22 mouse cellular contexts compared by ENCODE assay signal in genomic region chr9:108571401-108571973, GRCm38 (mm10). TPM values are rescaled to one million over a fixed set of nuclear protein-coding genes. Genes with fewer than 3 reads are reported as not detected.
DNase-seq lines count a peak whose midpoint lies in the region; ATAC-seq lines count a peak whose summit lies in the region.
"Had no signal": no experiment of that assay in that cellular context is flagged by ENCODE, and none has a peak within 500 bp of the region (broad histone marks: within the 10 kb centered on the region; RNA-seq: fewer than 3 reads in every experiment).

No protein-coding gene starts in this region.

- H3K9me3 ChIP-seq in liver, embryonic 13.5 days (replicated peaks) = no peaks in the 10 kb centered on the region
- no peaks in the 10 kb centered on the region for H3K9me3 ChIP-seq in neural tube, embryonic 13.5 days
- H3K9me3 ChIP-seq: heart, embryonic 15.5 days; hindbrain, embryonic 12.5 days; intestine, embryonic 15.5 days; limb, embryonic 12.5 days had no signal

- no peak overlapping the region for H3K27ac ChIP-seq in liver, embryonic 13.5 days
- no peak overlapping the region for H3K27ac ChIP-seq in neural tube, embryonic 13.5 days (replicated peaks)
- H3K27ac ChIP-seq: hindbrain, embryonic 12.5 days; kidney, postnatal 0 days had no signal

- peaks cover 46% of the 10 kb centered on the region for H3K4me1 ChIP-seq in liver, embryonic 13.5 days (replicated peaks)
- H3K4me1 ChIP-seq in neural tube, embryonic 13.5 days (replicated peaks) = peaks cover 70% of the 10 kb centered on the region

- peaks cover 53% of the 10 kb centered on the region for H3K36me3 ChIP-seq in liver, embryonic 13.5 days
- H3K36me3 ChIP-seq in neural tube, embryonic 13.5 days = peaks cover 61% of the 10 kb centered on the region

- H3K9ac ChIP-seq in liver, embryonic 13.5 days = no peak overlapping the region
- 0 out of 2 replicates have a peak overlapping the region, but pooled peaks have one; percentile 12 for H3K9ac ChIP-seq in neural tube, embryonic 13.5 days
- H3K9ac ChIP-seq: intestine, embryonic 15.5 days; liver, postnatal 0 days had no signal

- H3K4me3 ChIP-seq in liver, embryonic 13.5 days (replicated peaks) = no peak overlapping the region
- no peak overlapping the region for H3K4me3 ChIP-seq in neural tube, embryonic 13.5 days

- ATAC-seq in liver, embryonic 13.5 days (ENCODE audit: low read depth) = no peak
- ATAC-seq in neural tube, embryonic 13.5 days (ENCODE audit: low read depth) = no peak
- ATAC-seq: forebrain, embryonic 16.5 days; hindbrain, postnatal 0 days; intestine, embryonic 15.5 days; liver, postnatal 0 days had no signal

- WGBS in liver, embryonic 13.5 days (ENCODE audit: insufficient replicate concordance) = 86% methylated on average over 16 of the region's 16 CpGs
- 94% methylated on average over 16 of the region's 16 CpGs for WGBS in neural tube, embryonic 13.5 days

- H3K27me3 ChIP-seq in liver, embryonic 13.5 days = no peaks in the 10 kb centered on the region
- no peaks in the 10 kb centered on the region for H3K27me3 ChIP-seq in neural tube, embryonic 13.5 days
- H3K27me3 ChIP-seq: heart, embryonic 15.5 days; hindbrain, embryonic 12.5 days; intestine, embryonic 15.5 days; limb, embryonic 12.5 days had no signal

- DNase-seq in cerebellum, adult 9-11 months = peak; percentile 38
- DNase-seq in cerebellum, postnatal 36 days = no peak
- no peak for DNase-seq in liver, embryonic 13.5 days
- no peak for DNase-seq in liver
- no peak for DNase-seq in neural tube, embryonic 10.5 days (ENCODE audit: extremely low spot score, low spot score)
- DNase-seq in ovary, postnatal 36 days (ENCODE audit: low spot score) = no peak
- DNase-seq: adrenal gland, postnatal 14 days; cerebellum, adult 11 months; heart, postnatal 36 days; kidney, adult 8-10 months; kidney, postnatal 4 days; liver, postnatal 0 days; lung, postnatal 36 days; right cerebral cortex, postnatal 4 days had no signal

- H3K4me2 ChIP-seq in liver, embryonic 13.5 days = peak overlapping the region; percentile 100
- H3K4me2 ChIP-seq in neural tube, embryonic 13.5 days = no peak overlapping the region

RNA-seq across cellular contexts. Expression of gene Dalrd3, which starts 1.8 kb away (rescaled TPM):
- polyA plus RNA-seq in liver, embryonic 13.5 days (2015; fragmentation: Nextera tagmentation; extraction: Ambion mirVana) = 40.5 and 43.2 TPM in 2 replicates
- 267 and 294 TPM in 2 replicates for polyA plus RNA-seq in neural tube, embryonic 13.5 days (2015; fragmentation: Nextera tagmentation; extraction: Ambion mirVana)

RNA-seq across cellular contexts. Expression of gene Ndufaf3, which starts 4.3 kb away (rescaled TPM):
- polyA plus RNA-seq in liver, embryonic 13.5 days (2015; fragmentation: Nextera tagmentation; extraction: Ambion mirVana) = 27.5 and 35.5 TPM in 2 replicates
- polyA plus RNA-seq in neural tube, embryonic 13.5 days (2015; fragmentation: Nextera tagmentation; extraction: Ambion mirVana) = 68.0 and 80.2 TPM in 2 replicates

RNA-seq across cellular contexts. Expression of gene Wdr6, which starts 7.1 kb away (rescaled TPM):
- 16.4 and 18.3 TPM in 2 replicates for polyA plus RNA-seq in liver, embryonic 13.5 days (2015; fragmentation: Nextera tagmentation; extraction: Ambion mirVana)
- polyA plus RNA-seq in neural tube, embryonic 13.5 days (2015; fragmentation: Nextera tagmentation; extraction: Ambion mirVana) = 254 and 259 TPM in 2 replicates

RNA-seq across cellular contexts. Expression of gene Impdh2, which starts 11.4 kb away (rescaled TPM):
- polyA plus RNA-seq in liver, embryonic 13.5 days (2015; fragmentation: Nextera tagmentation; extraction: Ambion mirVana) = 153 and 166 TPM in 2 replicates
- polyA plus RNA-seq in neural tube, embryonic 13.5 days (2015; fragmentation: Nextera tagmentation; extraction: Ambion mirVana) = 109 and 112 TPM in 2 replicates

RNA-seq across cellular contexts. Expression of gene P4htm, which starts 26.0 kb away (rescaled TPM):
- polyA plus RNA-seq in liver, embryonic 13.5 days (2015; fragmentation: Nextera tagmentation; extraction: Ambion mirVana) = 0.61 and 0.70 TPM in 2 replicates
- polyA plus RNA-seq in neural tube, embryonic 13.5 days (2015; fragmentation: Nextera tagmentation; extraction: Ambion mirVana) = 29.5 and 30.7 TPM in 2 replicates

Comparison
In these comparisons a context has a peak if more than half of its experiments do, and no peak if none do; other contexts are left out.
1. RNA of gene Wdr6, which starts 7.1 kb away (polyA plus RNA-seq): 254 to 259 TPM in neural tube, embryonic 13.5 days; 16.4 to 18.3 TPM in liver, embryonic 13.5 days; every median in the first group is over 10 times any median in the second.